Mouse (Mus musculus): ENCODE measurements around the gene Zpld1.

- TF ChIP-seq CHD2 (IDR thresholded peaks at IDR 0.05; ENCODE audit: low read depth, low read length) (no peak), MAFK (IDR thresholded peaks at IDR 0.05; ENCODE audit: insufficient read depth, low read depth, low read length) (no peak), ZNF384 (IDR thresholded peaks at IDR 0.05; ENCODE audit: low read depth, low read length) (no peak), HCFC1 (IDR thresholded peaks at IDR 0.05; ENCODE audit: borderline replicate concordance, insufficient read depth, low read length) (no peak)
Observed at GRCm38 (mm10) chr16:55282696-55283095, 15.1 kb downstream of the Zpld1 start.
